Mouse (Mus musculus): Measurements from ENCODE around the gene Col24a1. TPM values are rescaled to one million over a fixed set of nuclear protein-coding genes. Genes with fewer than 3 reads are reported as not detected.
"Not testable (repeated sequence)": the region's sequence is repeated elsewhere in the genome, so short reads cannot be mapped to it uniquely, and the experiment has no call there.

Col24a1 gene
- polyA plus RNA-seq, 1 experiment from 2014 or later: 1.1 TPM

DNA sequence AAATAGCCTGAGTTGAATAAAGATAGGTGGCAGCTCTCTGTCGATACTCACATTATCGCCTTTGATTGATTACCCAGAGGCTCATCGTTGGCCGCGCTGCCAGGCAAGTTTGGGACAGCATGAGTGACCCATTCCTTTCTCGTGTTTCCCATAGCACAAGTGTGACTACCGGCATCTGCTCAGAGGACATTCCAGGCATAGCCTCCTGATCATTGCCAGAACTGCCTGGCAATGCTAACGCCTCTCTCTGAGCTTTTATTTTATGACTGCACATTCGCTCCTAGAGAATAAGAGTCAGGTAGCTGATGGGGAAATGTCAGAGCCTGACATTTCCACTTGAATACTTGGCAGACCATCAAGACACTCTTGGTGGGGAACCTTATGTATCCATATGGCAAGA lies 125.5 kb downstream of the Col24a1 start:
- no peaks in the 10 kb centered on the region for H3K36me3 ChIP-seq (ENCODE audit: control insufficient read depth, insufficient read depth)
- no peak overlapping the region for H3K27ac ChIP-seq (ENCODE audit: low read length)
- no peak overlapping the region for H3K9ac ChIP-seq (ENCODE audit: low read length)
- WGBS: 37% methylated on average over 9 of the region's 9 CpGs
- H3K9me3 ChIP-seq (replicated peaks; ENCODE audit: control insufficient read depth, low read length): no peaks in the 10 kb centered on the region
- H3K4me3 ChIP-seq (ENCODE audit: low read length): no peak overlapping the region
- H3K27me3 ChIP-seq (ENCODE audit: control insufficient read depth, insufficient read depth, low read length): no peaks in the 10 kb centered on the region
- peak; percentile 73 for ATAC-seq (replicated peaks; ENCODE audit: extremely low read depth, insufficient read depth, low FRiP score)
- peak overlapping the region; percentile 24; the same call in 1 of the 2 replicates for H3K4me2 ChIP-seq (ENCODE audit: low read depth, low read length)
- H3K4me1 ChIP-seq (ENCODE audit: control insufficient read depth, insufficient read depth, low read length): peaks cover 3% of the 10 kb centered on the region

DNA sequence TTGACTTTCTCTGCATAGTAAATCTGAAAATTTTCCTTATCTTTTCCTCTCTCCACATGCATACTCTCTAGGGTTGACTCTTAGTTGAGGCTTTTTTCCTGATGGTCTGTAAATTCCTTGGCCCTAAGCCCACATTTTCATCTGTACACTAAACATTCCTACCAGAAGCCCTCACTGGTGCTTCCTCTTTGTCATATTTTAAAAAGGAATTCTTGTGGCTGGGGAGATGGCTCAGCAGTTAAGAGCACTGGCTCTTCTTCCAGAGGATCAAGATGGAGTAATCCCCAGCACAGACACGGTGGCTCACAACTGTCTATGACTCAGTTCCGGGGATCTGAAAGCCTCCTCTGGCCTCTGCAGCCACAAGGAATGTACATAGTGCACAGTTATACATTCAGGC lies 128.1 kb downstream of the Col24a1 start:
- no peak for ATAC-seq (replicated peaks; ENCODE audit: extremely low read depth, insufficient read depth, low FRiP score)
- 58% methylated on average over 2 of the region's 2 CpGs for WGBS
- Histone ChIP-seq H3K9me3 (replicated peaks; ENCODE audit: control insufficient read depth, low read length) (no peaks in the 10 kb centered on the region), H3K36me3 (ENCODE audit: control insufficient read depth, insufficient read depth) (no peaks in the 10 kb centered on the region), H3K4me2 (ENCODE audit: low read depth, low read length) (no peak overlapping the region), H3K27ac (ENCODE audit: low read length) (no peak overlapping the region), H3K27me3 (ENCODE audit: control insufficient read depth, insufficient read depth, low read length) (no peaks in the 10 kb centered on the region), H3K4me1 (ENCODE audit: control insufficient read depth, insufficient read depth, low read length) (peaks cover 3% of the 10 kb centered on the region), H3K9ac (ENCODE audit: low read length) (no peak overlapping the region), H3K4me3 (ENCODE audit: low read length) (no peak overlapping the region)

DNA sequence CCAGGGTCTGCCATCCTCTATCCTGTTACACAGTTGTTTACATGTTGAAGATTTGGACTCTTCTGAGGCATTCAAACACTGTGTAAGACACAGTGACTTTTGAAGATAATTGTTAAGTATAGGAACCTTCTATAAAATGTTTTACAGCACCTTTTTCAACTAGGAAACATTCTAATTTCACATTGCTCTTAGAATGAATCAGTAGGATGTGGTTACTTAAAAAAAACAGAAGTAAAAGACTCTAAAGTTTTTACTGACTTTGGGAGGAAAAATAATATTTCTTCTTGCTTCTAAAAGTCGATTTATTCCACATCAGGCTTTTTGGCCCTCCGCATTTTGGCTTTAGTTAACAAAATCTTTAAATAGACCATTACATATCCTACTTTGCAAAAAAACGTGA lies 129.8 kb downstream of the Col24a1 start:
- Histone ChIP-seq H3K9ac (ENCODE audit: low read length) (no peak overlapping the region), H3K27ac (ENCODE audit: low read length) (no peak overlapping the region), H3K36me3 (ENCODE audit: control insufficient read depth, insufficient read depth) (no peaks in the 10 kb centered on the region), H3K4me1 (ENCODE audit: control insufficient read depth, insufficient read depth, low read length) (peaks cover 3% of the 10 kb centered on the region), H3K9me3 (replicated peaks; ENCODE audit: control insufficient read depth, low read length) (no peaks in the 10 kb centered on the region), H3K4me2 (ENCODE audit: low read depth, low read length) (no peak overlapping the region), H3K4me3 (ENCODE audit: low read length) (no peak overlapping the region), H3K27me3 (ENCODE audit: control insufficient read depth, insufficient read depth, low read length) (no peaks in the 10 kb centered on the region)
- 75% methylated on average over 3 of the region's 3 CpGs for WGBS
- ATAC-seq (replicated peaks; ENCODE audit: extremely low read depth, insufficient read depth, low FRiP score): no peak

DNA sequence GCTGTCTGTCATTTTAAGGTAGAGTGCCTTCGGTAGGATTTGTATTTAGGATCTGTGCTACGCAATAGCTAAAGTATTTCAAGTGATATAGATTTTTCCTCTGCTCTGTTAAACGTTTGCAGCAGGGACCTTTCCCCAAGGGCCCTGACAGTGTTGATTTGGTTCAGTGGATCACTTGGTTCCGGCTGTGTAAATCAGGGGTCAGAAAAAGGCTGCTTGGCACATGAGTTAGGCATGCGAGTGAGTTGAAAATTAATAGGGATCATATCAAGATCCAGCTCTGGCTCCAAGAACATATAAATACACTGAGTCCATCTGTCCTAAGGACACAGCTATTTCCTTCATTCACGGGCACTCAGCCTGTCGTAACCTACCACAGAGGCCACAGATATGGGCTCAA lies 146.1 kb downstream of the Col24a1 start:
- H3K9me3 ChIP-seq (replicated peaks; ENCODE audit: control insufficient read depth, low read length): no peaks in the 10 kb centered on the region
- ATAC-seq (replicated peaks; ENCODE audit: extremely low read depth, insufficient read depth, low FRiP score): no peak
- no peaks in the 10 kb centered on the region for H3K4me1 ChIP-seq (ENCODE audit: control insufficient read depth, insufficient read depth, low read length)
- H3K4me3 ChIP-seq (ENCODE audit: low read length): no peak overlapping the region
- H3K9ac ChIP-seq (ENCODE audit: low read length): no peak overlapping the region
- no peak overlapping the region for H3K27ac ChIP-seq (ENCODE audit: low read length)
- WGBS: 78% methylated on average over 7 of the region's 7 CpGs
- no peaks in the 10 kb centered on the region for H3K36me3 ChIP-seq (ENCODE audit: control insufficient read depth, insufficient read depth)
- H3K27me3 ChIP-seq (ENCODE audit: control insufficient read depth, insufficient read depth, low read length): no peaks in the 10 kb centered on the region
- H3K4me2 ChIP-seq (ENCODE audit: low read depth, low read length): no peak overlapping the region

- Histone ChIP-seq H3K9ac (ENCODE audit: low read length) (no peak overlapping the region), H3K36me3 (ENCODE audit: control insufficient read depth, insufficient read depth) (no peaks in the 10 kb centered on the region), H3K9me3 (replicated peaks; ENCODE audit: control insufficient read depth, low read length) (no peaks in the 10 kb centered on the region), H3K4me1 (ENCODE audit: control insufficient read depth, insufficient read depth, low read length) (no peaks in the 10 kb centered on the region), H3K4me3 (ENCODE audit: low read length) (no peak overlapping the region), H3K4me2 (ENCODE audit: low read depth, low read length) (no peak overlapping the region), H3K27me3 (ENCODE audit: control insufficient read depth, insufficient read depth, low read length) (no peaks in the 10 kb centered on the region), H3K27ac (ENCODE audit: low read length) (no peak overlapping the region)
- WGBS: 80% methylated on average over 7 of the region's 7 CpGs
- no peak for ATAC-seq (replicated peaks; ENCODE audit: extremely low read depth, insufficient read depth, low FRiP score)
Measured at GRCm38 (mm10) chr3:145439086-145439485, 146.8 kb downstream of the Col24a1 start.

GRCm38 (mm10) chr3:145440993-145441392 lies 148.7 kb downstream of the Col24a1 start:
- no peak overlapping the region for H3K27ac ChIP-seq (ENCODE audit: low read length)
- H3K9ac ChIP-seq (ENCODE audit: low read length): no peak overlapping the region
- no peaks in the 10 kb centered on the region for H3K27me3 ChIP-seq (ENCODE audit: control insufficient read depth, insufficient read depth, low read length)
- 52% methylated on average over 1 of the region's 1 CpGs for WGBS
- ATAC-seq (replicated peaks; ENCODE audit: extremely low read depth, insufficient read depth, low FRiP score): no peak
- no peaks in the 10 kb centered on the region for H3K4me1 ChIP-seq (ENCODE audit: control insufficient read depth, insufficient read depth, low read length)
- H3K4me3 ChIP-seq (ENCODE audit: low read length): no peak overlapping the region
- H3K9me3 ChIP-seq (replicated peaks; ENCODE audit: control insufficient read depth, low read length): peaks cover 2% of the 10 kb centered on the region; the same call in 1 of the 2 replicates
- H3K4me2 ChIP-seq (ENCODE audit: low read depth, low read length): no peak overlapping the region
- H3K36me3 ChIP-seq (ENCODE audit: control insufficient read depth, insufficient read depth): no peaks in the 10 kb centered on the region

GRCm38 (mm10) chr3:145442268-145442667 lies 150.0 kb downstream of the Col24a1 start:
- no peak for ATAC-seq (replicated peaks; ENCODE audit: extremely low read depth, insufficient read depth, low FRiP score)
- H3K36me3 ChIP-seq (ENCODE audit: control insufficient read depth, insufficient read depth): no peaks in the 10 kb centered on the region
- H3K4me3 ChIP-seq (ENCODE audit: low read length): no peak overlapping the region
- H3K9me3 ChIP-seq (replicated peaks; ENCODE audit: control insufficient read depth, low read length): peaks cover 2% of the 10 kb centered on the region; the same call in 1 of the 2 replicates
- no peak overlapping the region for H3K27ac ChIP-seq (ENCODE audit: low read length)
- H3K4me2 ChIP-seq (ENCODE audit: low read depth, low read length): no peak overlapping the region
- H3K27me3 ChIP-seq (ENCODE audit: control insufficient read depth, insufficient read depth, low read length): no peaks in the 10 kb centered on the region
- WGBS: 83% methylated on average over 1 of the region's 1 CpGs
- no peak overlapping the region for H3K9ac ChIP-seq (ENCODE audit: low read length)
- no peaks in the 10 kb centered on the region for H3K4me1 ChIP-seq (ENCODE audit: control insufficient read depth, insufficient read depth, low read length)

GRCm38 (mm10) chr3:145443167-145443566 lies 150.9 kb downstream of the Col24a1 start:
- not testable (repeated sequence) for H3K27me3 ChIP-seq (ENCODE audit: control insufficient read depth, insufficient read depth, low read length); H3K36me3 ChIP-seq (ENCODE audit: control insufficient read depth, insufficient read depth); H3K4me1 ChIP-seq (ENCODE audit: control insufficient read depth, insufficient read depth, low read length); H3K9me3 ChIP-seq (replicated peaks; ENCODE audit: control insufficient read depth, low read length); H3K9ac ChIP-seq (ENCODE audit: low read length); ATAC-seq (replicated peaks; ENCODE audit: extremely low read depth, insufficient read depth, low FRiP score); H3K4me2 ChIP-seq (ENCODE audit: low read depth, low read length); H3K27ac ChIP-seq (ENCODE audit: low read length); H3K4me3 ChIP-seq (ENCODE audit: low read length)
- 71% methylated on average over 6 of the region's 6 CpGs for whole genome bisulfite sequencing

DNA sequence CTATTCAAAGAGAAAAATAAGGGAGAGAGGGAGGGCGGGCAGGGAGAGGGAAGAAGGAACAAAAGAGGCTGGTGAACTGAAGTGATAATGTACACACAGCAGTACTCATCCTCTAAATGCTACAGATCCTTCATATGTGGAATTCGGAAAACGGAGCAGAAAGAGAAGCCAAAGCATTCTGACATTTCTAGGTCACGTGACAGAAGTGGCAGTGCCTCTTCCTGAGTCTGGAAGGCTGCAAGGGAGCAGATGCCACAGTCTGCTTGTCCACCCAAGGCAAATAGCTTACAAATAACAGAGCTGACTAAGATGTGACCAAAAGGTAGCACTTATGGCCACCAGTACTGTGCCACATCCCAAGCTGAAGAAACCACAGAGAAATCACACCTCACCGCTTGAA lies 164.8 kb downstream of the Col24a1 start:
- Histone ChIP-seq H3K9ac (ENCODE audit: low read length) (no peak overlapping the region), H3K4me2 (ENCODE audit: low read depth, low read length) (no peak overlapping the region), H3K4me1 (ENCODE audit: control insufficient read depth, insufficient read depth, low read length) (no peaks in the 10 kb centered on the region; the same call in 1 of the 2 replicates), H3K27ac (ENCODE audit: low read length) (no peak overlapping the region), H3K27me3 (ENCODE audit: control insufficient read depth, insufficient read depth, low read length) (peaks cover 38% of the 10 kb centered on the region), H3K4me3 (ENCODE audit: low read length) (no peak overlapping the region), H3K9me3 (replicated peaks; ENCODE audit: control insufficient read depth, low read length) (no peaks in the 10 kb centered on the region), H3K36me3 (ENCODE audit: control insufficient read depth, insufficient read depth) (no peaks in the 10 kb centered on the region)
- no peak for ATAC-seq (replicated peaks; ENCODE audit: extremely low read depth, insufficient read depth, low FRiP score)
- 67% methylated on average over 5 of the region's 5 CpGs for WGBS

GRCm38 (mm10) chr3:145462351-145462750 lies 170.1 kb downstream of the Col24a1 start:
- no peak overlapping the region for H3K9ac ChIP-seq (ENCODE audit: low read length)
- peaks cover 48% of the 10 kb centered on the region for H3K27me3 ChIP-seq (ENCODE audit: control insufficient read depth, insufficient read depth, low read length)
- no peaks in the 10 kb centered on the region for H3K36me3 ChIP-seq (ENCODE audit: control insufficient read depth, insufficient read depth)
- no peak overlapping the region for H3K27ac ChIP-seq (ENCODE audit: low read length)
- H3K4me2 ChIP-seq (ENCODE audit: low read depth, low read length): no peak overlapping the region
- H3K4me1 ChIP-seq (ENCODE audit: control insufficient read depth, insufficient read depth, low read length): peaks cover 2% of the 10 kb centered on the region
- H3K9me3 ChIP-seq (replicated peaks; ENCODE audit: control insufficient read depth, low read length): no peaks in the 10 kb centered on the region
- no peak overlapping the region for H3K4me3 ChIP-seq (ENCODE audit: low read length)
- 28% methylated on average over 7 of the region's 7 CpGs for WGBS
- peak; percentile 55; the same call in 1 of the 2 replicates for ATAC-seq (replicated peaks; ENCODE audit: extremely low read depth, insufficient read depth, low FRiP score)
